Comparison of ENCODE assay signal across 12 mouse cellular contexts in the genomic region with DNA sequence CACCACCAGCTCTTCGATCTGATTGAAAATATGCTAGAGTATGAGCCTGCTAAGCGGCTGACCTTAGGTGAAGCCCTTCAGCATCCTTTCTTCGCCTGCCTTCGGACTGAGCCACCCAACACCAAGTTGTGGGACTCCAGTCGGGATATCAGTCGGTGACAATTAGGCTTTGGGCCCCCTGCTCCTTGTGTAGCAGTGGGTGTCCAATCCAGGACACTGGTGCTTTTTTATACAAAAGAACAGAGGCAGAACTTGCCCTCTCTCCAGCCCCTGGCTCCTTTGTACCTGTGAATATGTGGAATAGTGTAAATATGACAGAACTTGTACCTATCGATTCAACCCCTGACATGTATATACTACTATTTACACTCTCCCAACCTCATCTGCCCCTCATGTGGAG. TPM values are rescaled to one million over a fixed set of nuclear protein-coding genes. Genes with fewer than 3 reads are reported as not detected.
DNase-seq lines count a peak whose midpoint lies in the region; ATAC-seq lines count a peak whose summit lies in the region.
"Had no signal": no experiment of that assay in that cellular context is flagged by ENCODE, and none has a peak within 500 bp of the region (broad histone marks: within the 10 kb centered on the region; RNA-seq: fewer than 3 reads in every experiment).

No protein-coding gene starts in this region.

- H3K9me3 ChIP-seq in erythroblast, embryonic 14.5 days (ENCODE audit: control insufficient read depth, low read length), result no peaks in the 10 kb centered on the region
- no peaks in the 10 kb centered on the region for H3K9me3 ChIP-seq in kidney, embryonic 15.5 days (replicated peaks)
- no peaks in the 10 kb centered on the region for H3K9me3 ChIP-seq in embryonic facial prominence, embryonic 13.5 days
- no peaks in the 10 kb centered on the region for H3K9me3 ChIP-seq in midbrain, embryonic 13.5 days
- H3K9me3 ChIP-seq: stomach, embryonic 15.5 days had no signal

- H3K9ac ChIP-seq in kidney, embryonic 15.5 days, result no peak overlapping the region
- no peak overlapping the region for H3K9ac ChIP-seq in embryonic facial prominence, embryonic 13.5 days
- no peak overlapping the region for H3K9ac ChIP-seq in midbrain, embryonic 13.5 days (replicated peaks)
- H3K9ac ChIP-seq: stomach, embryonic 15.5 days had no signal

- no peaks in the 10 kb centered on the region for H3K27me3 ChIP-seq in erythroblast, embryonic 14.5 days (ENCODE audit: control insufficient read depth)
- no peaks in the 10 kb centered on the region for H3K27me3 ChIP-seq in kidney, embryonic 15.5 days
- no peaks in the 10 kb centered on the region for H3K27me3 ChIP-seq in embryonic facial prominence, embryonic 13.5 days
- H3K27me3 ChIP-seq in midbrain, embryonic 13.5 days, result no peaks in the 10 kb centered on the region
- H3K27me3 ChIP-seq: stomach, embryonic 15.5 days had no signal

- 82% methylated on average over 7 of the region's 7 CpGs for WGBS in kidney, embryonic 15.5 days
- WGBS in embryonic facial prominence, embryonic 13.5 days, result 80% methylated on average over 7 of the region's 7 CpGs
- WGBS in midbrain, embryonic 13.5 days, result 81% methylated on average over 7 of the region's 7 CpGs

- DNase-seq in kidney, postnatal 25 days, result no peak
- DNase-seq in thymus, postnatal 4 days, result no peak
- DNase-seq in left cerebral cortex, adult 8-10 months (ENCODE audit: low spot score in 2 of 2), result no peak
- DNase-seq: adrenal gland, adult 2 months; cerebellum, adult 8-10 months; gastrocnemius, postnatal 10 days had no signal

- peaks cover 35% of the 10 kb centered on the region for H3K4me1 ChIP-seq in erythroblast, embryonic 14.5 days (ENCODE audit: control insufficient read depth)
- H3K4me1 ChIP-seq in kidney, embryonic 15.5 days, result peaks cover 20% of the 10 kb centered on the region
- peaks cover 20% of the 10 kb centered on the region for H3K4me1 ChIP-seq in embryonic facial prominence, embryonic 13.5 days
- H3K4me1 ChIP-seq in midbrain, embryonic 13.5 days (replicated peaks), result peaks cover 16% of the 10 kb centered on the region

- H3K27ac ChIP-seq in kidney, embryonic 15.5 days, result peak overlapping the region; percentile 30; the same call in 1 of the 2 replicates
- H3K27ac ChIP-seq in embryonic facial prominence, embryonic 13.5 days, result 0 out of 2 replicates have a peak overlapping the region, but pooled peaks have one; percentile 28
- no peak overlapping the region for H3K27ac ChIP-seq in midbrain, embryonic 13.5 days
- H3K27ac ChIP-seq: stomach, embryonic 15.5 days had no signal

- no peak overlapping the region for H3K4me2 ChIP-seq in kidney, embryonic 15.5 days
- H3K4me2 ChIP-seq in embryonic facial prominence, embryonic 13.5 days, result no peak overlapping the region; the same call in 1 of the 2 replicates
- no peak overlapping the region for H3K4me2 ChIP-seq in midbrain, embryonic 13.5 days (replicated peaks)

- peaks cover 85% of the 10 kb centered on the region for H3K36me3 ChIP-seq in erythroblast, embryonic 14.5 days (ENCODE audit: control insufficient read depth)
- H3K36me3 ChIP-seq in kidney, embryonic 15.5 days, result peaks cover 79% of the 10 kb centered on the region
- peaks cover 77% of the 10 kb centered on the region for H3K36me3 ChIP-seq in embryonic facial prominence, embryonic 13.5 days
- peaks cover 79% of the 10 kb centered on the region for H3K36me3 ChIP-seq in midbrain, embryonic 13.5 days

- no peak for ATAC-seq in erythroblast, adult 5-6 weeks (replicated peaks; ENCODE audit: low FRiP score, poor library complexity, severe bottlenecking)
- no peak for ATAC-seq in kidney, embryonic 15.5 days (replicated peaks; ENCODE audit: low FRiP score)
- no peak for ATAC-seq in embryonic facial prominence, embryonic 13.5 days (ENCODE audit: insufficient number of reproducible peaks, insufficient read depth, low FRiP score, low TSS enrichment, low read depth)
- peak; percentile 15 for ATAC-seq in midbrain, embryonic 13.5 days

- H3K4me3 ChIP-seq in erythroblast, embryonic 14.5 days (replicated peaks), result peak overlapping the region; percentile 69
- no peak overlapping the region for H3K4me3 ChIP-seq in kidney, embryonic 15.5 days (replicated peaks)
- no peak overlapping the region for H3K4me3 ChIP-seq in embryonic facial prominence, embryonic 13.5 days
- no peak overlapping the region for H3K4me3 ChIP-seq in midbrain, embryonic 13.5 days (replicated peaks)
- H3K4me3 ChIP-seq: stomach, embryonic 15.5 days had no signal

RNA-seq across cellular contexts. Expression of a gene that starts 0.9 kb away (rescaled TPM):
- polyA plus RNA-seq in erythroblast, embryonic 14.5 days (2012), result 18.8 and 19.5 TPM in 2 replicates
- 20.3 and 24.0 TPM in 2 replicates for total RNA-seq in erythroblast, adult 5-6 weeks (2015; ENCODE audit: low replicate concordance)
- 3.5 and 5.8 TPM in 2 replicates for total RNA-seq in erythroblast, adult 5-6 weeks (2017; ENCODE audit: low replicate concordance)
- polyA plus RNA-seq in kidney, embryonic 15.5 days (2015; fragmentation: Nextera tagmentation; extraction: Ambion mirVana), result 122 and 133 TPM in 2 replicates
- polyA plus RNA-seq in embryonic facial prominence, embryonic 13.5 days (2015; fragmentation: Nextera tagmentation; extraction: Ambion mirVana), result 115 and 125 TPM in 2 replicates
- polyA plus RNA-seq in midbrain, embryonic 13.5 days (2015; fragmentation: Nextera tagmentation; extraction: Ambion mirVana), result 110 and 116 TPM in 2 replicates
- total RNA-seq in left cerebral cortex, adult 8-10 months (2022), result 10 to 100 TPM; 58.5 to 69.8 (median 63.9) TPM

RNA-seq across cellular contexts. Expression of a gene that starts 6.5 kb away (rescaled TPM):
- polyA plus RNA-seq in erythroblast, embryonic 14.5 days (2012), result 0.60 and 0.84 TPM in 2 replicates
- total RNA-seq in erythroblast, adult 5-6 weeks (2015; ENCODE audit: low replicate concordance), result 3.3 and 18.6 TPM in 2 replicates
- total RNA-seq in erythroblast, adult 5-6 weeks (2017; ENCODE audit: low replicate concordance), result 1.8 TPM in 1 of 2 replicates, not detected in the other
- 37.1 and 50.4 TPM in 2 replicates for polyA plus RNA-seq in kidney, embryonic 15.5 days (2015; fragmentation: Nextera tagmentation; extraction: Ambion mirVana)
- polyA plus RNA-seq in embryonic facial prominence, embryonic 13.5 days (2015; fragmentation: Nextera tagmentation; extraction: Ambion mirVana), result 31.5 and 32.6 TPM in 2 replicates
- polyA plus RNA-seq in midbrain, embryonic 13.5 days (2015; fragmentation: Nextera tagmentation; extraction: Ambion mirVana), result 27.5 and 31.3 TPM in 2 replicates
- 10 to 100 TPM; 47.2 to 58.2 (median 52.3) TPM for total RNA-seq in left cerebral cortex, adult 8-10 months (2022)

RNA-seq across cellular contexts. Expression of a gene that starts 11.8 kb away (rescaled TPM):
- 2.4 and 3.0 TPM in 2 replicates for polyA plus RNA-seq in erythroblast, embryonic 14.5 days (2012)
- 16.3 and 37.9 TPM in 2 replicates for total RNA-seq in erythroblast, adult 5-6 weeks (2015; ENCODE audit: low replicate concordance)
- 24.4 and 47.4 TPM in 2 replicates for total RNA-seq in erythroblast, adult 5-6 weeks (2017; ENCODE audit: low replicate concordance)
- 28.4 and 32.0 TPM in 2 replicates for polyA plus RNA-seq in kidney, embryonic 15.5 days (2015; fragmentation: Nextera tagmentation; extraction: Ambion mirVana)
- polyA plus RNA-seq in embryonic facial prominence, embryonic 13.5 days (2015; fragmentation: Nextera tagmentation; extraction: Ambion mirVana), result 39.9 and 41.8 TPM in 2 replicates
- 24.9 and 32.9 TPM in 2 replicates for polyA plus RNA-seq in midbrain, embryonic 13.5 days (2015; fragmentation: Nextera tagmentation; extraction: Ambion mirVana)
- total RNA-seq in left cerebral cortex, adult 8-10 months (2022), result 10 to 100 TPM; 41.2 to 45.3 (median 42.5) TPM

RNA-seq across cellular contexts. Expression of a gene that starts 16.4 kb away (rescaled TPM):
- polyA plus RNA-seq in erythroblast, embryonic 14.5 days (2012), result 0.02 TPM in 2 replicates
- total RNA-seq in erythroblast, adult 5-6 weeks (2015; ENCODE audit: low replicate concordance), result not detected in 2 replicates
- 1.3 TPM in 1 of 2 replicates, not detected in the other for total RNA-seq in erythroblast, adult 5-6 weeks (2017; ENCODE audit: low replicate concordance)
- 1.6 and 3.1 TPM in 2 replicates for polyA plus RNA-seq in kidney, embryonic 15.5 days (2015; fragmentation: Nextera tagmentation; extraction: Ambion mirVana)
- 3.6 and 4.3 TPM in 2 replicates for polyA plus RNA-seq in embryonic facial prominence, embryonic 13.5 days (2015; fragmentation: Nextera tagmentation; extraction: Ambion mirVana)
- polyA plus RNA-seq in midbrain, embryonic 13.5 days (2015; fragmentation: Nextera tagmentation; extraction: Ambion mirVana), result 28.9 and 32.3 TPM in 2 replicates
- total RNA-seq in left cerebral cortex, adult 8-10 months (2022), result 10 to 100 TPM; 12.3 to 18.2 (median 17.0) TPM

RNA-seq across cellular contexts. Expression of a gene that starts 26.3 kb away (rescaled TPM):
- polyA plus RNA-seq in erythroblast, embryonic 14.5 days (2012), result 0.40 and 0.57 TPM in 2 replicates
- total RNA-seq in erythroblast, adult 5-6 weeks (2015; ENCODE audit: low replicate concordance), result 11.1 and 18.8 TPM in 2 replicates
- 12.9 and 13.2 TPM in 2 replicates for total RNA-seq in erythroblast, adult 5-6 weeks (2017; ENCODE audit: low replicate concordance)
- polyA plus RNA-seq in kidney, embryonic 15.5 days (2015; fragmentation: Nextera tagmentation; extraction: Ambion mirVana), result 41.4 and 44.0 TPM in 2 replicates
- polyA plus RNA-seq in embryonic facial prominence, embryonic 13.5 days (2015; fragmentation: Nextera tagmentation; extraction: Ambion mirVana), result 34.7 TPM in 2 replicates
- 43.5 and 46.7 TPM in 2 replicates for polyA plus RNA-seq in midbrain, embryonic 13.5 days (2015; fragmentation: Nextera tagmentation; extraction: Ambion mirVana)
- 10 to 100 TPM; 52.5 to 62.4 (median 56.1) TPM for total RNA-seq in left cerebral cortex, adult 8-10 months (2022)

Comparison
In these comparisons a context has a peak if more than half of its experiments do, and no peak if none do; other contexts are left out.
1. RNA of a gene that starts 6.5 kb away (polyA plus RNA-seq): 37.1 to 50.4 TPM in kidney, embryonic 15.5 days, 31.5 to 32.6 TPM in embryonic facial prominence, embryonic 13.5 days and 27.5 to 31.3 TPM in midbrain, embryonic 13.5 days; 0.60 to 0.84 TPM in erythroblast, embryonic 14.5 days; every median in the first group is over 10 times any median in the second.